Mouse (Mus musculus): Measurements from ENCODE around the gene Hoxc10.

The Hoxc10 gene

DNA sequence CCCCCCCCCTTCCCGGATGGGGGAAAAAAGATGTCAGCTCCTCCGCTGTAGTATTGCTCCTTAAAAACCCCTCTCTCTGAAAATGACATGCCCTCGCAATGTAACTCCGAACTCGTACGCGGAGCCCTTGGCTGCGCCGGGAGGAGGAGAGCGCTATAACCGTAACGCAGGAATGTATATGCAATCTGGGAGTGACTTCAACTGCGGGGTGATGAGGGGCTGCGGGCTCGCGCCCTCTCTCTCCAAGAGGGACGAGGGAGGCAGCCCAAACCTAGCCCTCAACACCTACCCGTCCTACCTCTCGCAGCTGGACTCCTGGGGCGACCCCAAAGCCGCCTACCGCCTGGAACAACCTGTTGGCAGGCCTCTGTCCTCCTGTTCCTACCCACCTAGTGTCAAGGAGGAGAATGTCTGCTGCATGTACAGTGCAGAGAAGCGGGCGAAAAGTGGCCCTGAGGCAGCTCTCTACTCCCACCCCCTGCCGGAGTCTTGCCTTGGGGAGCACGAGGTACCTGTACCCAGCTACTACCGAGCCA, at the start of gene Hoxc10:
Gene Hoxc10, plus strand, starts transcription at position 21 of the 536 bp plus-strand sequence.
- no peak for DNase-seq (ENCODE audit: low spot score)

DNA sequence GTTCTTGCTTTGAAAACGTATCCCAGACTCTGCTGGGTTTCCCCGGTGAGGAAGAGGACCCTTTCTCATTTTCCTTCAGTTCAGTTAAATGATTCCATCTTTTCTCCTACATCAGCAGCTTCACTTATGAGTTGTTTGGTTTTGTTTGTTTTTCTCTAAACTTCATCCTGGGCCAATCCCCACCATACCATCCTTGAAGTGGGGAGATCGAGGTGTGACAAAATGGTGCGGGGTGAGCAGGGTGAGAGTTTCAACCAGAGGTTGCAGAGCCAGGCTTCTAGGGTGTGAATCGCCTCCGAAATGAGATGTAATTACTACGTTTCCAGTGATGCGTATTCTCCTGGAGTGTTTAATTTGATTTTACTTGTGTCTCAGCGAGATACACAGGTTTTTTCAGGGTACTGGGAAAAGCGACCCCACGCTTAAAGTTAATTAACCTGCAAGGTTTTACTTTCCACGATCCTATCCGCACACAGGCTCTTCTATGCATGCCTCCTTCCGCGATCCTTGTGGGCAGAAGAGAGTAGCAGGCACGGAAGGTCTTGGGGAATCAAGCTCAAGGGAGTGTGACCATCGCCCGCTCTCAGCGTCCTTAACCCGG, 48.5 kb upstream of the Hoxc10 start:
- DNase-seq (ENCODE audit: low spot score) = no peak

DNA sequence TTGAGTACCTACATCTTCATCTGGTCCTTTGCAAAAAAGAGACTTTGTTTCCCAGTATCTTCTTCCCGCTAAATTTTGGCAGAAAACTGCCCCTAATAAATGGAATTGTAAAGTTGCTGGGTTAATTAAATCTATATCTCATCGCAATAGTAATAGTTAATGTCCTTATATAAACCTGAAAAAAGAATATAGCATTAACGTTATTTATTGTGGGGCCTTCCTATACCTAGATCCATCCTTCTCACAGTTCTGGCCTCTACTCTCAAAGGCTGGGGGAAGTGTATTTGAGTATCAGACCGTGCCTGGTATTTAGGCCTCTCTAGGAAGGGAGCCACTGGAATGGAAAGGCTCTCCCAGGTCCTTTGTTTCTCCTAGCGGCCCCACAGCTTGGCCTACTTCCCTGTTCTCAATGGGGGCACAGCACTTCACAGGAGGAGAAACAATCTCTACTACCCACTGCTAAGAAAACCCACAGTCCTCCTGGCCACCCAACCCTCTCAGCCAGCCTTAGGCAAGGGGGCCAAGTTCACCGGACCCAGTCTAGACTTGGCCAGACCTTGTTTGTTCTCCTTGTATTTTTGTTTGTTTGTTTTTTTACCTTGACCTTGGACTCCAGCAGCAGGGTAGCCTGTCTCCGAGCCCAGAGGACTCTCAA, 47.9 kb upstream of the Hoxc10 start:
- DNase-seq (ENCODE audit: low spot score) = no peak

DNA sequence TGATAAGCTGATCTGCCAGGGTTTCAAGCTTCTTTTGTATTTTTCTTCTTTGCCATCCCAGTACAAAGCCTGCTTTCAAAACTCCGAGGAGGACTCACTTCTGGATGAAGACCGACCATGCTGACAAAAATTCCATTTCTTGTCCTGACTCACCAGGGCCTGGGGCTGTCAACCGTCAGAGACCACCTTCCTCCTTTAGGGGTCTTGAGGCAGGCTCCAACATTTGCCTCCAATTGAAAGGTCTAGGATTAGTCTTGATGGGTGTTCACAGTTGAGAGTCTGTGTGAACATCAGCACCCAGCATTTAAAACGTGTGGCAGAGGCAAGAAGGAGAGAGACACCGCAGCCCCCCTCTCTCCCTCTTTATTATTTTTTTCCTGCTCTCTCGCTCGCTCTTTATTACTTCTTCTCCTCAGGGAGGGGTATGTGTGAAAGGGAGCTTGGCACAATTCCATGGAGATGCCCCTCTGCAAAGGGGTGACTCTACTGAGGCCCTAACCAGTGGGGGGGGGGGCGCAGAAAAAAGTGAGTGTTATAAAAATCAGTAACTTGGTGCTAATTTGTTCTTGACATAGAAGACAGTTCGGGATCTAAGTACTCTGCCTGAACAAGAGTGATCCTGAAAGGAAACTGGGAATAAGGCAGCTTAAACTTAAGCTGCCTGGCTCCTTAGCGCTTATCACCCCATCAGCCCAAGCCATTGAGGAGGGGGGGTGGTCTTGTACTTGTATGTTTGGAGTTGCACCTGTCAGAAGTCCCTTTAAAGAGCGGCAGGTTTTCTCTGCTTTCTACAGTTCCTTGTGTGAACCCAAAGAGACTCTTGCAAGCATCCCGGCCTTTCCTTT, 47.0 kb upstream of the Hoxc10 start:
- DNase-seq (ENCODE audit: low spot score) = no peak

DNA sequence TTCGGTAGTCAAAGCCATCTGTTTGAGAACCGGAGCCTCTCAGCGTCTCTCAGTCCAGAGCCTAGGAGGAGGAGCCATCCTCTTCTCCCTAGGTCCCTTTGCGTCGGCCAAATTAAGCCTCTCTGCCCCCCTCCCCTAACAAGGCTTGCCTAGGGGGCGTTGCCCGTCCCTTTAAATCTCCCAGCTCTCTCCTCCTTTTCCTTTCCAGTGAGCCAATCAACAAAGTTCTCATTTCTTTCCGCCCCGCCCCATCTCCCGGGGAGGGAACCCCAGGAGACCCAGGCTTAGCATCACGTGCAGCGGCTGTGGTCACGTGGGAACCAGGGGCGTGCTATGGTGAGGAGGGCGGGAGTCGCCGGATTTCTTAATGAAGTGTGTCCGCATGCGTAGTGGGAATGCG, 46.0 kb upstream of the Hoxc10 start:
- DNase-seq (ENCODE audit: low spot score) = no peak

DNA sequence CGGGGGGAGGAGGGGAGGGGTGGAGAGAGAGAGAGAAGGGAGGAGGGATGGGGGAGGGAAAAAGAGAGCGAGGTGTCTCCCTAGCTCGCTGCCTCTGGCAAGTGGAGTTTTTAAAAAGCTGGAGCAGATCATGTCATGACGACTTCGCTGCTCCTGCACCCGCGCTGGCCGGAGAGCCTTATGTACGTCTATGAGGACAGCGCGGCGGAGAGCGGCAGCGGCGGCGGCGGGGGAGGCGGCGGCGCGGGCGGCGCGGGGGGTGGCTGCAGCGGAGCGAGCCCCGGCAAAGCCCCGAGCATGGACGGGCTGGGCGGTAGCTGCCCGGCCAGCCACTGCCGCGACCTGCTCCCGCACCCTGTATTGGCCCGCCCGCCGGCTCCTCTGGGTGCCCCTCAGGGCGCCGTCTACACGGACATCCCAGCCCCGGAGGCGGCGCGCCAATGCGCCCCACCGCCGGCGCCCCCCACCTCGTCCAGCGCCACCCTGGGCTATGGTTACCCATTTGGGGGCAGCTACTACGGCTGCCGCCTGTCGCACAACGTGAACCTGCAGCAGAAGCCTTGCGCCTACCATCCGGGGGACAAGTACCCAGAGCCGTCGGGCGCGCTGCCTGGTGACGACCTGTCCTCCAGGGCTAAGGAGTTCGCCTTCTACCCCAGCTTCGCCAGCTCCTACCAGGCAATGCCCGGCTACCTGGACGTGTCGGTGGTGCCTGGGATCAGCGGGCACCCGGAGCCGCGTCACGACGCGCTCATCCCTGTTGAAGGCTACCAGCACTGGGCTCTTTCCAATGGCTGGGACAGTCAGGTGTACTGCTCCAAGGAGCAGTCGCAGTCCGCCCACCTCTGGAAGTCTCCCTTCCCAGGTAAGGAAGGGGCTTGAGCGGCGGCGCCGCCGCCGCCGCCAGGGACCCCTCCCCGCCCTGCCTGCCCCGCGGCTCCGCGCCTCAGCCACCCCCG, 45.3 kb upstream of the Hoxc10 start, which contains the start of gene Hoxc13:
Gene Hoxc13, plus strand, starts transcription at position 51 of the 959 bp plus-strand sequence.
- no peak for DNase-seq (ENCODE audit: low spot score)

DNA sequence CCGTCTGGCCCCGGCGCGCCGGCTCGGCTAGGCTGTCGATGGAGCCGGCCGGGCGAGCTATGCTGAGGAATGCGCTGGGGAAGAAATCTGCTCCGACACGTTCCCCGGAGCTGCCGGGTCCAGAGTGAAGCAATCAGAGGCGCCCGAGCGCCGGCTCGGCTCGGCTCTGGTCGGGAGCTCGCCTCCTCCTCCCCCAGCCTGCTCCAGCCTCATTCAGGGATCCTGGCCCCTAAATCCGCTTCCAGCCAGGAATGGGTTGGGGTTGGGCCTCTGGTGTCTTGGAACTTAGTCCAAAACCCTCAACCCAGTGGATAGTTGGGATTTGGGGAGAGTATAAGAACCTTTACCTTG, 44.6 kb upstream of the Hoxc10 start:
- no peak for DNase-seq (ENCODE audit: low spot score)

DNA sequence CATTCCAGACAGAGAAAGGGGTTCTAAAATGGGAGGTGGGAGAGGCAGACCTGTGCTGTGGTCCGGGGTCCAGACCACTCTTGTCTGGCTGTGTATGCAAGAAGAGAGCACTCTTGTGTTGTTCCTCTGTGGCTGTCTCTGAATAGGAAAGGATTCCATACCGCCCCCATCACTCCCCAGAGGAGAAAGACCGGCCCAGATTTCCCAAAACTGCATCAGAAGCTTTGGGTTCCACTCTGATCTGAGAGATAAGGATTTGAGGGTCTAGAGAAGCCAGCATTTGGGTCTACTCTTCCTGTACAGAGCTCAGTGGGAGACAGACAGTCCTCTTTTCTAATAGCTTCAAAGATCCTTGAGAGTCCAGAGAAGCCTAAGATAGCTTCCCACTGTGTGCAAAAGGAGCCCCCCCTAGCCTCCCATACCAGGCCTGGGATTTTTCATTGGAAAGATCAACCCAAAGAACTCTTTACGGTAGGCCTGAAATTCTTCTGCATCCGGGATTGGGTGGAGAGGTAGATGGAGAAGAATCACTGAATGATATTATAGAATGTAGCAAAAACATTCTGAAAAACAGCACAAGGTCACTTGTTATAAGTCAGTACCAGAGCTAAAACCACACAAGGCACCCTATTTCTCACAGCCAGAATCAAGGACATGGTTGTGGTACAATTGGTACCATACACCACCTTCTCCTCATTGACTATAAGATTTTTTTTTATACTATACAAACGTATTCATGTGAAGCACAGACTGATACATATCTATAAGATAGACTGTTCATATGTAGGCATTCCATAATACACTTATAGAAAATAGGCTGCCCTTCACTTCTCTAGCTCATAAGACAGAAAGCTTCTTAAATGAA, 43.7 kb upstream of the Hoxc10 start:
- DNase-seq (ENCODE audit: low spot score) = no peak

DNA sequence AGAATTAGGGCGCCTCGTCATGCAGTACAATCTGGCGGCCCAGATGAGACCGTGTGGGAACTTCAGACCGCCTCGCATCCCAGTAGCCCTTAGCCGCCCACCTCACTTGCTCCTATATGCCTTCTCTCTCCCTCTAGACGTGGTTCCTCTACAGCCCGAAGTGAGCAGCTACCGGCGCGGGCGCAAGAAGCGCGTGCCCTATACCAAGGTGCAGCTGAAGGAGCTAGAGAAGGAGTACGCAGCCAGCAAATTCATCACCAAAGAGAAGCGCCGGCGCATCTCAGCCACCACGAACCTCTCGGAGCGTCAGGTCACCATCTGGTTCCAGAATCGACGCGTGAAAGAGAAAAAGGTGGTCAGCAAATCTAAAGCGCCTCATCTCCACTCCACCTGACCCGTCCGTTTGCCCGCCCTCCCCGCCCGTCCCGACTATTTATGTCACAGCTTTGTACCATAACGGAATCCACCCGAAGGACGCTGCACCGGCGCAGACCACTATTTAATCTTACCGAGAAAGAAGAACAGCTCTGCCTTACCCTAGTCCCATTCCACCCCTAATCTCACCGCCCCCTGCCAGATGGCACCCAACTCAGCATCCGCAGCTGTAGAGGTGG, 39.5 kb upstream of the Hoxc10 start:
- DNase-seq (ENCODE audit: low spot score) = no peak

DNA sequence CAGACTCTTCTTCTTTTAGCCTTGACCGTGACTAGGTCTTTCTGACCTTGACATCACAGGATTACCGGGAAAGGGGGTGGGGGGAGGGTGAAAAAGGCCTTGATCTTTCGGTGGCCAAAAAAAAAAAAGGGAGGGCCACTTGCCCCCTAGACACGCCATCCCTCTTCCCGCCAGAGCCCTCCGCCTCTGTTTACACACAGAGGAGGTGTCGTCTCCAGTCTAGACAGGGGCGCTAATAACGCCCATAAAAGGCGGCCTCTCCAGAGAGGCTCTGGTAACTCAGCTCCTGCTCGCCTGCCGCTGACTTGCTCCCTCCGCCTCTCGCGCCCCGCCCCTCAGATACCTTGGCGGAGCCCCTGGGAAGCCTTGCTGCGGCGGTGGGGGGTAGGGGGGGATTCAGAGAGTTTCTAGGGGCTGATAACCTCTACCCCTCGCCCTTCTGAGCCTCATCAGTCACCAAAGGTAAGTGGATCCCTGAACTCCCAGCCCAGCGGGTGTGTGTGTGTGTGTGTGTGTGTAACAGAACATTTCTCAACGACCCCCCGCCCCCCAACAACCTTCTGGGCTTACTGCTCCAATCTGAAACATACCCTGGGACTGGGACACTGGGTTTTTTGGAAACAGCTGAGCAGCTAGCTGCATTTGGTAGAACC, 34.8 kb upstream of the Hoxc10 start:
- DNase-seq (ENCODE audit: low spot score) = no peak

DNA sequence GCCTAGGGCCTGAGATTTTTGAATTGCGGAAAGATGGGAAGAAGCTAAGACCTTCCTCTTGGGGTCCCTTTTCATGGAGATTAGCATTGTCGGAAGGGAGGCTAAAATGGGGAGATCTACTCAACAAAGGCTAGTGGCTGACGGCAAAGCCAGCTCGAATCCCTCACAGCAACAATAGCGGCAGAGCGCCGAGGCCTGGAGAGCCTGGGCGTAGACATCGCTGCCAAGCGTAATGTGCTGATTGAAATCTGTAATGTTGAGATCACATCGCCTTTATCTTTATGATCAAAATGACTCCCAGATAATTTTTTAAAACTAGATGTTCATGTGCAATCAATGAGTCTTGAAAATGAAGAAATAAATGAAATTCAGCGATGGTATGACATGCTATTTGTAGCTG, 32.2 kb upstream of the Hoxc10 start:
- no peak for DNase-seq (ENCODE audit: low spot score)

DNA sequence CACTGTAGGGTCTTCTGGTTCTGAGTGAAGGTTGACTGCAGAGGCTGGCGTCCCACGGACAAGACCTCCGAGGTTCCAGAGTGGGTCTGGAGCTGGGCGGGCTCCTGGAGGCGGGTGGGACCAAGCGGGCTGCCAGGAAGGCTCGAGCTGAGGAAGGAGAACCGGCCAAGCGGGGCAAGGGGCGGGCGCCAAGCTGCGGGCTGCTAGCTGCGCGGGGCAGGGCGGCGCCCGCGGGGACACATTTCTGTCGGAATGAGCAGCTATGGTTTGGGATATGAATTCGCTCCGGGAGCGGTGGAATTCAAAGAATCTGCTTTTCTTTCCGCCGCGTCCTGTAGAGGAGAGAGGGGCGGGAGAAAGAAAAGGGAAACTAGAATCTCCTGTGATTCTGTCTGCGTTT, 31.7 kb upstream of the Hoxc10 start:
- no peak for DNase-seq (ENCODE audit: low spot score)

DNA sequence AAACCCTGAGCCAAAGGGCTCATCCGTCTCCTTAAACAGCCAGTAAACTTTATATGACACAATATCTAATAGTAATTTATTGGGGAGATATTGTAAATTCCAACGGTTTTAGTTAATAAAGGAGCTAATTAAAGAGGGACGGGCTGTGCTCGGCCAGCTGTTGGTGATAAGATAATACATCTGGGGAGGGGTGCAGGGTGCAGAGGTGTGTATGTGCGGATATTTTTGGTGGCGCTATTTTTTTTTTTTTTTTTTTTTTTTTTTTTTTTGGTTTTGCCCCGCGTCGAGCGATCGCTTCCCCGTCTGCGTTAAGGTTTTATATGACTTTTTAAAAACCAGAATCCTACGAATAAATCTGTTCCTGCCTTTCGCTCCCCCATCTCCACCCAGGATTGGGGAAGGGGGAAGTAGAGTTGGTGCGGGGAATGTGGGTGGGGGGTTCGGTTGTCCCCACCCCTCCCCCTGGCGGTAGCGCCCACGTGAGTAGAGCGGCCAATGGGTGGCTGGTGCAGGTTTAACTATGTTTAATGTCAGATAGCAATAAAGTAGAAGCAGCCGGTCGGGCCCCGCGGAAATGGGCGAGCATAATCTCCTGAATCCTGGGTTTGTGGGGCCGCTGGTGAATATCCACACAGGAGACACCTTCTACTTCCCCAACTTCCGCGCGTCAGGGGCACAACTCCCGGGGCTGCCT, 30.2 kb upstream of the Hoxc10 start, which contains the start of gene Hoxc12:
Gene Hoxc12, plus strand, starts transcription at position 479 of the 694 bp plus-strand sequence.
- no peak for DNase-seq (ENCODE audit: low spot score)

DNA sequence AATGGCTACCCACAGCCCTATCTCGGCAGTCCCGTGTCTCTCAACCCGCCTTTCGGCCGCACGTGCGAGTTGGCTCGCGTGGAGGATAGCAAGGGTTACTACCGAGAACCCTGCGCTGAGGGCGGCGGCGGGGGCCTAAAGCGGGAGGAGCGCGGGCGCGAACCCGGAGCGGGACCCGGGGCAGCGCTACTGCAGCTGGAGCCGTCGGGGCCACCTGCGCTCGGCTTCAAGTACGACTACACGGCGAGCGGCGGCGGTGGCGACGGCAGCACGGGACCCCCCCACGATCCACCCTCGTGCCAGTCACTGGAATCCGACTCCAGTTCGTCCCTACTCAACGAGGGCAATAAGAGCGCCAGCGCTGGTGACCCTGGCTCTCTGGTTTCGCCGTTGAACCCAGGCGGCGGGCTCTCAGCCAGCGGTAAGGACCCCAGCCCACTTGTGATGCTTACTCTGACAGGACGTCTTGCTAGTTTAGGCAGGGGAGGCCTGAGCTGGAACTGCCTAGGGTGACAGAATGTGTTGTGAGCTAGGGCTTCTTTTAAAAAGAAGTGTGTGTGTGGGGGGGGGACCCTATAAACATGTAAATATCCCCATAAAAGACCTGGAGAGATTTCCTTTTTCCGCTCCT, 29.4 kb upstream of the Hoxc10 start:
- DNase-seq (ENCODE audit: low spot score) = no peak

DNA sequence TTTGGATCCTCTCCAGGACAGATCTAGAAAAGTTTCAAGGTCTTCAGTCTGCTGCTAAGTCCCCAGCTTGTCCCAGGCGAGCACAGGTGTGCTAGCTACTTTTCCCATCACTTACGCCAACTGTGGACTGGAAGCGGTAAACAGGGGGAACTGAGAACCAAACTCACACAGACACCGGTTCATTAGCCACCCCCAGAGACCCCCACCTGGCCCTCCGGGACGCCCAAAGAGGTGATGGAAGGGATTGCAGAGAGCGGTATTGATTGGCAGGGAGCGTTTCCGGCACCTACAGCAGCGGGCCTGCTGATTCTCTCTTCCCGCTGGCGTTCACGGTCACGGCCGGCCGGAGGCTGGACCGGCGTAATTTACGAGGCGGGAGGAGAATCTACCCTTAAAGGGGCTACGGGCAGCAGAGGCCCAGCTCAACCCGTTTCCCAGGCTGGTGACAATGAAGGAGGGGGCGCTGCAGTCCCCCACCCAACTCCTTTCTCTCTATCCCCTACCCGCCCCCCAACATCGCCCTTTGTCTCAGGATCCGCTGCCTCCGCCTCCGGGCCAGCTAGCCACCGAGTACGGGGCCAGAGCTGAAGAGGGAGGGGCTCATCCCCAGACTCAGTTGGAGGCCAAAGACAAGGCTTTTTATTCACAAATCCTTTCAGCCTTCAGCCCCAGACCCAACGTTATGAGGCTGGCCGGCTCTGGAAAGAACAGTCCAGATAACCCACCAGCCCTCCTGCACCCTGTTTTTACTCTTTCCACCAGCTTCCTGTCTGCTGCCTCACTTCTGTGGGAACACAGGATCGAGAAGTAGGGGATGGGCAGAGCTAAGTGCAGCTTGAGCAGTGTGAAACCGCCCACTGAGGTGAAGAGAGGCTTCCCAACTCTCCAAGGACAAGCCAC, 27.1 kb upstream of the Hoxc10 start:
- no peak for DNase-seq (ENCODE audit: low spot score)

DNA sequence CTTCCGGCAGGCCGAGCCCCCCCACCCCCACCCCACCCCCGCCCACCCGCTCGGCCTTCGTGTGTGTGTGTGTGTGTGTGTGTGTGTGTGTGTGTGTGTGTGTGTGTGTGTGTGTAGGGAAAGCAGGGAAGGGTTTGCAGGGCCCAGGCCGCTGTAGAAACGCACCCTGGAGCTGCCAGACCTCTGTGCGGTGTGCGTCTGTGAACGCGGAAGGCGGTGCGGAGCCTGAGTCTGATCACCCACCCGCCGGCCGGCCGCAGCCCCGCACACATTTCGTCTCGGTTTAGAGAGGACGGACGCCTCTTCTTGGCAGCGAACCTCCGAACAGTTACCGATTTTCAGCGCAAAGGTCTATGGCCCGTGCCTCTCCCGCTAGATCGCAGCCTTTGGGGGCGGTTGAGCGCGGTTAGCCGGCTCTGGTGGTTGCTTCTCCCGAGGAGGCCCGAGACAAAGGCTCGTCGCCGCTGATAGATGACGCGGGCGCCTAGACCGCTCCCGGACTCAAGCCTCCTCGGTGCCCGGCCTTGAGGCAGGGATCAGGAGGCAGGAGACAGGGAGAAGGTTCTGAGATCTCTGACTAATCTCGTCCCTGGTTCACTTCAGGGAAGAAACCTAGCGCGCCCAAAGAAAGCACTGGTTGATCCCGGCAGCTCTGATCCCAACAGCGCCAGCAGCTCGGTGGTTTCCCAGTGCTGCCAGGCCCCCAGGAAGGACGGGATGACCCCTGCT, 23.7 kb upstream of the Hoxc10 start:
- no peak for DNase-seq (ENCODE audit: low spot score)

DNA sequence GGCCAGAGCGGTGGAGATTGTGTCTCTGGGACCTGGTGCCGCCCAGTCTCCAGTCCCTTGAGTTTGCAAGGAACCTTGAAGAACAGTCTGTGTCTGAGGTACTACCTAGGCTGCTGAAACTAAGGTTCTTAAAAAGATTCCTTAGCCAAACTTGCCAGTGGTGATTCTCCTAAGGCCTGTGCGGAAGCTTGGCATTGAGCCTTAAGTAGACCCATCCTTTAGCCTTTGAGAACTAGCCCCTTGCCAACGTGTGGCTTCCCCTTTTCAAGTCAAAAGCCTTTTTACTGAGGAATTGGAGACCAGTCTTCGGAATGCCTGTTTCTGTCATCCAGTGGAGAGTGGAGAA, 23.2 kb upstream of the Hoxc10 start:
- DNase-seq (ENCODE audit: low spot score) = no peak

Measured in spleen, adult 12 weeks (tissue).